Mouse (Mus musculus) Patski (cell line): Measurements from ENCODE around the gene Prps1. TPM values are rescaled to one million over a fixed set of nuclear protein-coding genes. Genes with fewer than 3 reads are reported as not detected.

ENCODE experiments used
- ATAC-seq: fragments of 100-300 bp; one replicate; pipeline ENCODE4 v1.8.0; 2021
- CTCF ChIA-PET: fragments of 350-600 bp; sonication (Branson Sonifier 250); formaldehyde crosslinking; loops from one replicate; lab custom pipeline; 2022; ENCODE audit warnings: inconsistent platforms; lab: Charles Lee
- POLR2A ChIA-PET: fragments of 350-600 bp; sonication (Branson Sonifier 250); formaldehyde crosslinking; loops from one replicate; lab custom pipeline; 2022; ENCODE audit warnings: antibody characterized with exemption, inconsistent platforms; lab: Charles Lee
- DNase-seq: peaks from one replicate; pipeline ENCODE4 v3.0.0-alpha.2; 2011; ENCODE audit warnings: low read depth, low spot score
- H3K27me3 ChIP-seq: fragments of 371-371 bp; one replicate; pipeline ENCODE4 v1.5.1; 2021
- CTCF ChIP-seq: fragments of 100-300 bp; IDR thresholded peaks from one replicate; pipeline ENCODE4 v1.5.1; 2021
- in situ Hi-C: fragments of 300-500 bp; cut with MboI; formaldehyde crosslinking; loops from 3 replicates; pipeline ENCODE4 v1.11.1; 2018; ENCODE audit warnings: low pct_unique_long_range_greater_than_20kb, mixed read lengths
- polyA plus RNA-seq: library from polyadenylated mRNA; unstranded; gene quantifications from one replicate; pipeline ENCODE4 v1.2.3, GENCODE M21; 2021

Gene Prps1
- 51.2 TPM for polyA plus RNA-seq

- peak; percentile 77 for ATAC-seq
- ChIA-PET POLR2A (no interaction called here), CTCF (interaction anchor here (1.5 kb wide), 1 partner anchor 11 kb away, joined by 3 read pairs; no protein-coding TSS in a partner anchor)
- peak; percentile 47 for DNase-seq
- no peaks in the 10 kb centered on the region for H3K27me3 ChIP-seq
- in situ Hi-C loops, result no loop called here
- no peak for TF ChIP-seq CTCF
Measured at GRCm38 (mm10) chrX:140456279-140456731, at the start of gene Prps1. Gene Prps1 (plus strand): TSS chrX:140456613.

GRCm38 (mm10) chrX:140407593-140407992 is 48.8 kb upstream of the Prps1 start:
- ChIA-PET POLR2A (no interaction called here), CTCF (no interaction called here)
- TF ChIP-seq CTCF, result no peak
- in situ Hi-C loops, result no loop called here
- ATAC-seq, result no peak
- no peak for DNase-seq
- H3K27me3 ChIP-seq, result peaks cover 5% of the 10 kb centered on the region

- no peak for TF ChIP-seq CTCF
- ATAC-seq (no peak), DNase-seq (no peak)
- H3K27me3 ChIP-seq, result peaks cover 18% of the 10 kb centered on the region
- ChIA-PET CTCF (no interaction called here), POLR2A (no interaction called here)
- in situ Hi-C loops, result no loop called here
Measured at GRCm38 (mm10) chrX:140418467-140418866, 37.9 kb upstream of the Prps1 start.

GRCm38 (mm10) chrX:140427124-140427523 is 29.3 kb upstream of the Prps1 start:
- in situ Hi-C loops, result no loop called here

GRCm38 (mm10) chrX:140428252-140428651 is 28.2 kb upstream of the Prps1 start:
- H3K27me3 ChIP-seq, result peaks cover 10% of the 10 kb centered on the region
- ATAC-seq (no peak), DNase-seq (no peak)
- in situ Hi-C loops, result no loop called here
- ChIA-PET CTCF (interaction anchor here (0.9 kb wide), 1 partner anchor 13 kb away, joined by 3 read pairs; no protein-coding TSS in a partner anchor), POLR2A (interaction anchor here (0.6 kb wide), 2 partner anchors 172 to 866 kb away, joined by 3 to 4 read pairs; no protein-coding TSS in a partner anchor)
- TF ChIP-seq CTCF, result no peak

More at GRCm38 (mm10) chrX:140427124-140427523, 29.3 kb upstream of the Prps1 start:
- ChIA-PET CTCF (no interaction called here), POLR2A (interaction anchor here (0.6 kb wide), 1 partner anchor 14 kb away, joined by 3 read pairs; no protein-coding TSS in a partner anchor)
- TF ChIP-seq CTCF, result no peak
- no peak for ATAC-seq
- peaks cover 9% of the 10 kb centered on the region for H3K27me3 ChIP-seq
- no peak for DNase-seq

GRCm38 (mm10) chrX:140429985-140430384 is 26.4 kb upstream of the Prps1 start:
- in situ Hi-C loops, result no loop called here
- CTCF ChIA-PET, result no interaction called here
- peaks cover 13% of the 10 kb centered on the region for H3K27me3 ChIP-seq
- ATAC-seq (no peak), DNase-seq (no peak)
- no peak for TF ChIP-seq CTCF
- POLR2A ChIA-PET, result no interaction called here

- POLR2A ChIA-PET, result no interaction called here
- DNase-seq (no peak), ATAC-seq (no peak)
- in situ Hi-C loops, result no loop called here
- no peak for TF ChIP-seq CTCF
- CTCF ChIA-PET, result no interaction called here
- peaks cover 13% of the 10 kb centered on the region for H3K27me3 ChIP-seq
Measured at GRCm38 (mm10) chrX:140430506-140430905, 25.9 kb upstream of the Prps1 start.

GRCm38 (mm10) chrX:140431981-140432380 is 24.4 kb upstream of the Prps1 start:
- in situ Hi-C loops, result no loop called here

GRCm38 (mm10) chrX:140432786-140433185 is 23.6 kb upstream of the Prps1 start:
- POLR2A ChIA-PET, result no interaction called here
- CTCF ChIA-PET, result no interaction called here
- in situ Hi-C loops, result no loop called here
- no peak for ATAC-seq
- peaks cover 7% of the 10 kb centered on the region for H3K27me3 ChIP-seq
- no peak for DNase-seq
- TF ChIP-seq CTCF, result no peak

More at GRCm38 (mm10) chrX:140431981-140432380, 24.4 kb upstream of the Prps1 start:
- no peak for DNase-seq
- ChIA-PET POLR2A (interaction anchor here (0.7 kb wide), 1 partner anchor 100 kb away, joined by 3 read pairs; no protein-coding TSS in a partner anchor), CTCF (interaction anchor here (0.6 kb wide), 1 partner anchor 26 kb away, joined by 4 read pairs; no protein-coding TSS in a partner anchor)
- no peak for TF ChIP-seq CTCF
- peaks cover 7% of the 10 kb centered on the region for H3K27me3 ChIP-seq
- ATAC-seq, result no peak

- in situ Hi-C loops, result no loop called here
Measured at GRCm38 (mm10) chrX:140437906-140438305, 18.5 kb upstream of the Prps1 start.

GRCm38 (mm10) chrX:140445551-140445950 is 10.9 kb upstream of the Prps1 start:
- CTCF ChIA-PET, result no interaction called here
- in situ Hi-C loops, result no loop called here
- no peak for ATAC-seq

More at GRCm38 (mm10) chrX:140437906-140438305, 18.5 kb upstream of the Prps1 start:
- CTCF ChIA-PET, result interaction anchor here (0.6 kb wide), 1 partner anchor 11 kb away, joined by 3 read pairs; no protein-coding TSS in a partner anchor
- POLR2A ChIA-PET, result no interaction called here
- DNase-seq (no peak), ATAC-seq (no peak)
- H3K27me3 ChIP-seq, result peaks cover 14% of the 10 kb centered on the region
- no peak for TF ChIP-seq CTCF

More at GRCm38 (mm10) chrX:140445551-140445950, 10.9 kb upstream of the Prps1 start:
- POLR2A ChIA-PET, result no interaction called here
- H3K27me3 ChIP-seq, result peaks cover 16% of the 10 kb centered on the region
- no peak for TF ChIP-seq CTCF
- DNase-seq, result no peak
